Mouse (Mus musculus): ENCODE results near the gene Zfp583.
A peak's percentile ranks its signal among the peaks of the same experiment; 100 is the strongest.
"Not testable (repeated sequence)": the region's sequence is repeated elsewhere in the genome, so short reads cannot be mapped to it uniquely, and the experiment has no call there.

The Zfp583 gene

GRCm38 (mm10) chr7:6331233-6331956 lies at the start of gene Zfp583:
Gene Zfp583 (minus strand): TSS chr7:6331285.
- DNase-seq (ENCODE audit: low spot score), result peak; percentile 62

- no peak for DNase-seq (ENCODE audit: low spot score)
These were observed 47.4 kb upstream of the Zfp583 start for GRCm38 (mm10) chr7:6378441-6378840.

- no peak for DNase-seq (ENCODE audit: low spot score)
These were observed 41.9 kb upstream of the Zfp583 start for GRCm38 (mm10) chr7:6372993-6373392.

- DNase-seq (ENCODE audit: low spot score), result no peak
These were observed 38.4 kb upstream of the Zfp583 start for GRCm38 (mm10) chr7:6369460-6369859.

GRCm38 (mm10) chr7:6368146-6368545 lies 37.1 kb upstream of the Zfp583 start:
- DNase-seq (ENCODE audit: low spot score), result not testable (repeated sequence)

- DNase-seq (ENCODE audit: low spot score), result no peak
These were observed 36.1 kb upstream of the Zfp583 start for GRCm38 (mm10) chr7:6367185-6367584.

GRCm38 (mm10) chr7:6364761-6365160 lies 33.7 kb upstream of the Zfp583 start:
- no peak for DNase-seq (ENCODE audit: low spot score)

- no peak for DNase-seq (ENCODE audit: low spot score)
These were observed 32.0 kb upstream of the Zfp583 start, which contains the start of gene Zfp78 for GRCm38 (mm10) chr7:6363047-6363488. Gene Zfp78 (plus strand): TSS chr7:6363280.

GRCm38 (mm10) chr7:6362268-6363046 lies 31.4 kb upstream of the Zfp583 start:
- peak; percentile 96 for DNase-seq (ENCODE audit: low spot score)

GRCm38 (mm10) chr7:6361756-6362155 lies 30.7 kb upstream of the Zfp583 start:
- DNase-seq (ENCODE audit: low spot score), result no peak

GRCm38 (mm10) chr7:6360477-6361060 lies 29.5 kb upstream of the Zfp583 start:
- no peak for DNase-seq (ENCODE audit: low spot score)

GRCm38 (mm10) chr7:6358937-6359590 lies 28.0 kb upstream of the Zfp583 start:
- peak; percentile 12 for DNase-seq (ENCODE audit: low spot score)

GRCm38 (mm10) chr7:6358121-6358520 lies 27.0 kb upstream of the Zfp583 start:
- no peak for DNase-seq (ENCODE audit: low spot score)

- no peak for DNase-seq (ENCODE audit: low spot score)
These were observed 13.0 kb upstream of the Zfp583 start for GRCm38 (mm10) chr7:6344124-6344523.

- peak; percentile 22 for DNase-seq (ENCODE audit: low spot score)
These were observed 12.5 kb upstream of the Zfp583 start, which contains the start of gene Gm3854 for GRCm38 (mm10) chr7:6343501-6344071. Gene Gm3854 (plus strand): TSS chr7:6343759.

- DNase-seq (ENCODE audit: low spot score), result no peak
These were observed 8.8 kb upstream of the Zfp583 start for GRCm38 (mm10) chr7:6339865-6340264.

GRCm38 (mm10) chr7:6330458-6331232 lies 440 bp downstream of the Zfp583 start:
- DNase-seq (ENCODE audit: low spot score), result no peak

GRCm38 (mm10) chr7:6300796-6301195 lies 30.3 kb downstream of the Zfp583 start:
- DNase-seq (ENCODE audit: low spot score), result not testable (repeated sequence)

- not testable (repeated sequence) for DNase-seq (ENCODE audit: low spot score)
These were observed 40.0 kb downstream of the Zfp583 start for GRCm38 (mm10) chr7:6291121-6291520.

GRCm38 (mm10) chr7:6286921-6287531 lies 44.1 kb downstream of the Zfp583 start:
- no peak for DNase-seq (ENCODE audit: low spot score)
